Mouse (Mus musculus) gastrocnemius, adult 8-10 months (tissue): ENCODE measurements at regions not wholly inside any gene's neighbourhood (a gene's known extent, or its start where the extent isn't known, plus 50 kb on each side); places are given as distances from the start of the nearest gene placed in this dataset.

Experiments used
- DNase-seq, 2 experiments: peaks; one replicate each; pipeline ENCODE4 v3.0.0; 2022; ENCODE audit warnings: low spot score in 2 of 2

DNA sequence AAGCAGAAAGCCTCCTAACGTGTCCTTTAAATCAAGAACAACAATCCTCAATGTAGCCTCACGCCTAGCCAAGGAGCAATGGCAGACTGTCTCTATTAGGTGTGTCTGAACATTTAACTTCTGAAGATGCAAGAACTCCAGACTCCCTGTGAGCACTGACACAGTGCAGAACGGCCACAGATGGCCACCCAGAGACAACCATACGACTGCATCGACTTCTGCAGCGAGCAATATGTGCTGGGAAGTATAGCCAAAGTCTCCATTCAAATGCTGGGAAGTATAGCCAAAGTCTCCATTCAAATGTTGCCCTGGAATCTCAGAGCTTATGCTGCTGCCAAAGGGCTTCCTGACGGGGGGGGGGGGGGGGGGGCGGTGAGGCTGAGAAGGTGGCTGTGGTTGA lies 463.5 kb downstream of the Efna5 start:
- DNase-seq, result no peak

DNA sequence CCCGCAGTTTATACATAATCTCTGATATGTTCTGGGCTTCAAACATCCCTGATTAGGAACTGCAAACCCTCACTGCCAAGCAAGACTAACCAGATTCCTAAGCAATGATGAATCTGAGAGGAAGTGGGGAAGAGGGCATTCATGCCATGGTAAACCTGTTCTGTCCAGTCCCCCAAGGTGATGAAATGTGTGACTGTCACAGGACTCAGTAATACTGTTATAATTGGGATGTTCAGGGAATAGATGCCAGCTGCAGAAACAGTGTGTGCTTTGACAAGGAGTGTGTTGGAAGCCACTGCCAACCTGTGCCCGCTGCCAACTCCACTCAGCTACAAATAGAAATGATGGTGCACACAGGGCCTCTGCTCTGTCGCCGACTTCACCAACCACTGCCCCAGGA lies 466.0 kb downstream of the Efna5 start:
- DNase-seq, result peak; percentile 22 to 51

DNA sequence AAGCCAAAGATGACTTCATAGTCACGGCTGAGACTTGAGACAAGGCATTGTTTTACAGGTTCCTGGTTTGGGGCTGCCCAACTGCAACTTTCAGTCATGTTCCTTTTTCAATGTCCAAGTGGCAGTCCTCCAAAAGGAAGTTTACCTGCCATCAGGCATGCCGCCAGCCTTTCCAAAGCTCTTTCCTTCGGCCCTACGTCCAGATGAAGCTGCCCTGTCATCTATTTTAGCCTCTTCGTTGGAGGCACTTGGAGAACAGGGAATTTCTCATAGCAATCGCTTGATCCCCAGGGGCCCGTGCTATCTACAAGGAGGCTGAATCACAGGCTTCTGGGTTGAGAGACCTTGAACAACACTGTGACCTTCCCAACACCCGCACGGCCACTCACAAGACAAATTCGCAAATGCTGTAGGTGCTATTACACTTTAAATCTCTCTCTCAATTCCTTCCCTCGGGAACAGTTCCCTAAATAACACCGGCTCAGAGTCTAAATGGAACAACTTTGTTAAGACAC lies 468.4 kb downstream of the Efna5 start:
- DNase-seq, result no peak

DNA sequence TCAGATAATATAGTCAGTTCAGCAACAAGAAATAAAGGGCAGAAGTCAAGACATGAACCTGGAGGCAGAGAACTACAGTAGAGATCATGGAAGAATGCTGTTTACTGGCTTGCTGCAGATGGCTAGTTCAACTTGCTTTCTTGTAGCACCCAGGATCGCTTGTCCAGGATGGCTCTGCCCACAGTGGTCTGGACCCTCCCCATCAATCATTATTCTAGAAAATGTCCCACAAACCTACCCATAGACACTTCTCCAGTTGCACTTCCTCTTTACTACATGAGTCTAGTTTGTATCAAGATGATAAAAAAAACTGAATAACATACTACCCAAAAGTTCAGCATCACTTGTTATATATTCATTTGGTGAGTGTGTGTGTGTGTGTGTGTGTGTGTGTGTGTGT lies 477.4 kb downstream of the Efna5 start:
- no peak for DNase-seq

DNA sequence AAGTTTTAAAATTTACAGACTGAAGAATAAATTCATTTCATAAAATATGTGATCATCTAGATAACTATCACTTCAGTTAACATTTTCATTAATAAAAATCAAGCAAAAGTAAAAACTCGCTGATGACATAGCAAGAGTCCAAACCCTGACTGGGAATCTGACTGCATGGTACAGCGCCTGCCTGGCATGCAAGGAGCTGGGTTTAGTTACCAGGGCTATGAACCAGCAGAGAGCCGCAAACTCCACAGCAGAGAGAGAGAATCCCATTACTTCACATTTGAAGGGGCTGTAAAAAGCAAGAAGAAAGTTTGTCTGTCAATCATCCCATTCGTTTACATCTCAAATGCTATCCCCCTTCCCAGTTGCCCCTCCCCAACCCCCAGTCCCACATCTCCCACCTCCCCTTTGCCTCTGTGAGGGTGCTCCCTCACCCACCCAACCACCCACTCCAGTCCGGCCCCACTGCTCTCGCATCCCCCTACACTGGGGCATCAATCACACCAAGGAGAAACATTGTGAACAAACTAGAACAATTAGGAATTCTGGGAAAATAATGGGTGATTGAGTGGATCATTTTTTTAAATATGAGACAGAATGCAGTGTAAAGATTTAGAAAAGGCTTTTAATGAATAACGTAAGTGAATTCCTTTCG lies 487.6 kb downstream of the Efna5 start:
- DNase-seq, result no peak

DNA sequence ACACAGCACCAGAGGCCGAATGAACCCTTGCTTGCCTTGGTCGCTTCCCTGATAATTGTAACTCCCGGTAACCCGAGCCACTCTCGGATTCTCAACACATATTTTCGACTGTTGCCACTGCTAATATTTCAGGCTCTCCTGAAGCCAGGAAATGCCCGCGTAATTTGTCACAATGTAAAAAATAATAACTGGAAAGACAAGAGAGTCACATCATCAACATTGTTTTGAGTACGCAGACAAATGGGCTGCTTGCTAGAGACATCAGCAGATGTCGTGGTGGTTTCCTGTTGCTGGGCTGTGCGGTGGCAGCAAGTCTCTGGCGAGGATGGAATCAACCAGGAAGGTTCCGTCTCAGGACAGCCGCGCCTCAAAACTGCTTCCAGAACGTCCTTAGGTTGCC lies 497.1 kb downstream of the Efna5 start:
- no peak for DNase-seq

DNA sequence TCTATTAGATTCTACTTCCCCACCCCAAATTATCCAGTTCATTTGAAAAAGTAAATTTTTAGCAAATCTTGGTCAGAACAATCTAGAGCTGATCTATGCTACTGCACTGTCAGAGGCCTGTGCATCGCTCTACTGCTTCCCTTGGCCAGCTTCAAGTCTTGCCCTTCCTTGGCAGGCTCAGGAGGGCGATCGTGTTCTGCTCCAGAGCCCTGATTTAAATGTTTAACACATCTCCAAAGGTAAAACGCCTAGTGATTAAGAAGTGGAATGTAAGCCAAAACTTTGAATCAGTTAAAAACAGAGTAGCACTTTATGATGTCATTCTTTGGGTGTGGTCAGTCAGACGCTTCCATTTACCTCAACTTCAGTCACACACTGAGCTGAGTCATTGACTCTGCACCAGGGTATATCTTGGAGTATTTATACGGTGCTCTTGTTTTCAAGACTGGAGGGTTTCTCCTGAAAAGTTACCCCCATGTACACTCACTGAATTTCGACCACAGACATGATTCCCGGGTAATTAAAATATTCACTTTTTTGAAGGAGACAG lies 502.2 kb downstream of the Efna5 start:
- DNase-seq, result no peak

DNA sequence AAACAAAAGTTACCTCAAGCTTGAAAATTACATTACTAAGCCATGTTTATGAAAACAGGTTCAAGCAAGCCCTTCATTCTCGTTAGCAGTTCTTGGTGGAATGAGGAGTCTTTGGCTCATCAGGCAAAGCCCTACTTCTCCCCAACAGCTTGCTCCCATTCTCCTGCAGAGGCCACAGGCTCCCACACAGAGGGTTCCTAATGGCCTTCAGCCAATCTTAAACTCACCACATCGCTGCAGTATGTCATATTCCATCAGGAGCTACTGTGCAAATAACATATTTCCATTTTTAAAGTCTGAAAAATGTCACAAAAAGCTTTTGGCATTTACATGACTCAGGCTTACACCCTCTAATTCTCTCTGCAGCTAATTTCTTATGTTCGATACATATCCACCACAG lies 512.0 kb downstream of the Efna5 start:
- DNase-seq, result no peak

DNA sequence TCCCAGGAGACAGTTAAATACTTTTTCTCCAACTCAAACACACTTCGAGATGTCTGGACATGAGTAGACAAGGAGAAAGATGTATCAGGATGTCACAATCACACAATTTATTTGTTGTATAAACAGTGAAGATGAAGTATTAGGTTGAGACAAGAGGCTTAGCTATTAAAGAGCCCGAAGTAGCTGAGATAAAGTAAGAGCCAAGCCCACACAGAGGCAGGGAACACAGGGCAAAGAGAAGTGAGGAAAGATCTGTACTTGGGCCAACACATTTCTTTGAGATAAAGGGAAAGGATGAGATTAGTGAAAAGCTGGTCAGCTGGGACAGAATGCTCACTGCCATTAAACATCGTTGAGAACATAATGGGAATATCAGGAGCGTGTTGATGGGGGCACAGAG lies 513.2 kb downstream of the Efna5 start:
- DNase-seq, result no peak

DNA sequence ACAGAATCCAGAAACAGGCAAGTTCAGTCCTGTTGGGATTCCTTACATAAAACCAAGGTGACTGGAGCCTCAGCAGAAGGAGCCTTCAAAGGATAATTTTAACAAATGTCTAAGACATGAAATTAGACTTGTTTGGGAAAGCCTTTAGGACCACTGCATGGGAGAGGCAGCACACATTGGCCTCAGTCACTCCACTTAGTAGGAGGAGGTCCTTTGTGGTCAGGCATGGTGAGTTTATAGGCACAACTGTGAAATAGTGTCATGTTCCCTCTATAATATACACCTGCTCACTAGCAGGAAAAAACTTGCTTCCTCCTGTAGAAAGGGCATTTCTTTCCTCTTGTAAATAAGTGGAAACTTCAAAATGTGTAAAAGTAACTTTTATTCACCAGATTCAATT lies 522.8 kb downstream of the Efna5 start:
- no peak for DNase-seq

DNA sequence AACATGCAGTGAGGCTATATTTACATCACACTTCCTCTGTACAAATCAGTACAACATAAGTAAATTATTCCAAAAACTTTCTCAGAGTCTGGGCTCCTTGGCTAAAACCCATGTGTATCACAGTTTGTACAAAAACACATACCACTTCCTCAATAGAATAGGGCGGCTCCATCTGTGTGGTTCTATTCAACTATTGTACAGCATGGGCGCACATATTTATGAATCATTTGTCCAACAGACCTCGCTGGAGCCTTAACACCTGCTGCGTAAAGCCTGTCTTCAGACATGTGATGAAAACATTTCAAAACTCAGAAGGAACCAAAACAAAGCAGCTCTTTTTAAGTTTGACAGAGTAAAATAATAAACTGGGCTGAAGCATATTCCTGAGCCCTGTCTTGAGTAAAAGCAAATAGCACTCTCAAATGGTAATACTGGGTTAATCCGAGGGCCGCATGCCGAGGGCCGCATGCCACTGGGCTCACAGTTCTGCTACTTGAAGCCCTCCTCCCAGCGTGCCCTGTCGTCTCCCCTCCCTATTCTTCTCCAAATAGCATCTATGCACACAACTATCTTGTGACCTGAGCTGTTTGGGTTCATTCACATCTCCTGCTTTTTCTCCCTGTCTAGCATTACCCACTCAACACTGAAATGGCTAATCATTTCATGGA lies 543.1 kb downstream of the Efna5 start:
- no peak for DNase-seq

DNA sequence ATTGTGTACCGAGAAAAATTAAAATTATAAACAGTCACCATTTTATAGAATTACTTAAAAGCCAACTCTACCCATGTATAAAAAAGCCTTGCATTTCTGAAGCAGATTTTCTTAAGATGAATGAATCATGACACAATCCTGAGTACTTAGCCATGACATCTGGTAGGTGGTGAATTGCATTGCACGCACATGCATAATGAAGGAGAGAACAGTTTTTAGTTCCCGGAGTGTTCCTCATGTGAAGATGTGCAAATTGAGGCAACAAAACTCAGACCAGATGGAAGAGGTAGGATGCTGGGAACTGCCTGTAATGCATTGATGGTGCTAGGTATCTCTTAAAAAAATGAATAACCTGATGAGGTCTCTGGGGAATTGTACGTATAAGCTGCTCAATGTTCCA lies 550.9 kb downstream of the Efna5 start:
- no peak for DNase-seq

DNA sequence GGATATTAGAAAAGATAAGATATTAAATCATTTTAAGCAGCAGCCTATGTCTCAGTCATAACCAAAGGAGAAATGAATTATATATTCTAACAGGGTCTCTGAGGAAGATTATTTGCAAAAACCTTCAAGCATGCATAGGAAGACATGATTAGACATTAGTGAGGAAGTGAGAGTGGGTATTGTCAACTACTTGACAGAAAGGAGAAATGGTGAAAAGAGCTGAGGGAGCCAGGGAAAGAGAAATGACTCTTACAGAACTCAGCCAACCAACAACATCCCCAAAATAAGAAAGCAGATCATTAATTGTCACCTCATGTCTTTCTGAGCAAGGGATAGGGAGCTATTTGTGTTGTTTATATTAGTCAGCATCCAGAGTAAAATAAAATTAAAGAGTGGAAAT lies 554.3 kb downstream of the Efna5 start:
- no peak for DNase-seq

DNA sequence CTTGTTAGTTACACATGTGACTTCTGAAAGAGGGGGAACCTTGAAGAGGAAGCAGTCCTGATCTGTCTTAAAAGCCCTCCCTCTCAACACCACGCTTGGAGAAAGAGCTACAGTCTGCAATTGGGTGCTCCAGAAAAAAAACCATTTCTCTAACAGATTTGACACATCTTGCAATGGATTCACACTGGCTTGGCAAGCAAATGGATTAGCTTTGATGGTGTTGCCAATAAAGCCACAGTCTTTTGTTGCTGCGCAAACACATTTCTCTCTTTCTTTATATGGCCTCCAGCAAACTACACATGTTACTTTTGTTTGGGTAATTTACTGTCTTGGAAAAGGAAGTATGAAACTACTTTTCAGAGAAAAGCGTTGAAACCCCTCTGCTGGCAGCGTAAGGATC lies 562.1 kb downstream of the Efna5 start:
- DNase-seq, result no peak

DNA sequence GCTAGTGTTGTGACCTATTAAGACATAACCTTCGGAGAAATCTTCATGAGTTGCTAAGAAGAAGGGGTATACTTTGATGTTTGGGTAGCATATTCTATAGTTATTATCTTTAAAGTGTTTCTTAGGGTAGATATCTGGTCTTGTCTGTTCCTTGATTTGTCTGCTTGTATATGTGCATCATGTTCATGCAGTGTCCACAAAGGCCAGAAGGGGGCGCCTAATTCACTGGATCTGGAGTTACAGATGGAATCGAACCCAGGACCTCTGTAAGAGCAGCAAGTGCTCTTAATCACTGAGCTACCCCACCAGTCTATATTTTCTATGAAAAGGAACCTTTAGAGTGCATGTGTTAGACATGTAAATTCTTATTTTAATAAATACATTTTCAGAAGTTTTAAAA lies 571.1 kb downstream of the Efna5 start:
- DNase-seq, result no peak

DNA sequence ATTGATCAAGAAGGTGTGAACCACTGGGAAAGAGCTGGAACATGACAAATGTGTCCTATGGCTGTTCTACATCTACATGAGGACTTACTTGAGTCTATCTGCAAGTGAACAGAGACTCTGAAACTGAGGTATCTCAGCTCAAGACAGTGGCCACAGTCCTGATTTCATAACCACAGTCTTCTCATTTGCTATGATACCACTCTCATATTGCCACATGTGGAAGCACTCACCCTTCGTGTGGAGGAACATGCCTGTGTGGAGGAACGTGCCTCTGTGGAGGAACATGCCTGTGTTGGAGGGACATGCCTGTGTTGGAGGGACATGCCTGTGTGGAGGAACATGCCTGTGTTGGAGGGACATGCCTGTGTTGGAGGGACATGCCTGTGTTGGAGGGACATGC lies 574.0 kb downstream of the Efna5 start:
- no peak for DNase-seq

DNA sequence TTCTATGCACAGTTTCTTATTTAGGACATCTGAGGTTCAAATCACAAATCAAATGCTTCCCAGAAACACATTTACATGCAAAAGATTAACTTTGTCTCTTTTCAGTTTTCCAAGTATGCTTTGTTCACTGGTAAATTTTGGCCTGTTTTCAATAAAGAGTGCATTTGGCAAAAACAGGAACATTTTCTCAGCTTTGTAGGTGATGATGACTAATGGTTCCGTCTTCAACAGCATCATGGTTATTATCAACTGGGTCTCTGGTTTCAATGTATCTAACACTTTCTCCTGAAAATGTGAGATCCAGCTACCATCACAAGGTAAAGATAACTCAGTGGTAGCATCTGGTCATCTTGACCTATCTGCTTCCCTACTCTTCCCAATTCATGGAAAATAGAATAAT lies 574.6 kb downstream of the Efna5 start:
- DNase-seq, result no peak

DNA sequence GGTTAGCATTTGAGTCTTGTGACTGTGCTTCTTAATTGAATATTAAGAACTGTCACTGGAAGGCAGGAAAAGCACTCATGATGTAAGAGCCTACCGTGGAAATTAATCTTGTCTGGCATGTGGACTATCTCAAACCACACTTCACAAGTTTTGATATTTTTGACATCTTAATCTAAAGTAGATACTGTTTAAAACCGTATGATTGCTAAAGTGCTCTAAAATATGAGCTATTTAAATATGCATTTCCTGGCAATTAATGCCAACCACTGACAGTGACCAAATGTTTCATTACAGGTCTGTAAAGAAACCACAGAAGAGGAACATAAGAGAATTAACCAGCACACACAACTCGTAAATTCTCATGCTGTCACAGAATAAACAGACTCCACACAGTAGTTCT lies 576.0 kb downstream of the Efna5 start:
- no peak for DNase-seq

DNA sequence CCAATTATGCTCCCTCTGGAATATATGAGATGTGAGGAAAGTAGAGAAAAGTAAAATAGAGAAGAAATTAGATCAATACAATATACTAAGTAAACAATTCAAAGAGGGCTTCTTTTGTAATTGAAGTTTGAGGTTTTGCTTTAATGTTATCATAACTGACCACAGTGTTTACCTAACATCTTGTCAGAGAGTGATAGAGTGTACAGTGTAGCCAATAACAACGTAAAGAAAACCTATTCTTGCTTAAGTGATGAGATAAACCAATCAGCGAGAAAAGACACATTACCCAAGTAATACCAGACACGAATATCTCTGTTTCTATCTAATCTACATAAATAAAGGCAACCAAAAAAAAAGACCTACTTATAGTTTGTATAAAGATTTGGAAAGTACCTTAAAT lies 577.0 kb downstream of the Efna5 start:
- DNase-seq, result no peak

DNA sequence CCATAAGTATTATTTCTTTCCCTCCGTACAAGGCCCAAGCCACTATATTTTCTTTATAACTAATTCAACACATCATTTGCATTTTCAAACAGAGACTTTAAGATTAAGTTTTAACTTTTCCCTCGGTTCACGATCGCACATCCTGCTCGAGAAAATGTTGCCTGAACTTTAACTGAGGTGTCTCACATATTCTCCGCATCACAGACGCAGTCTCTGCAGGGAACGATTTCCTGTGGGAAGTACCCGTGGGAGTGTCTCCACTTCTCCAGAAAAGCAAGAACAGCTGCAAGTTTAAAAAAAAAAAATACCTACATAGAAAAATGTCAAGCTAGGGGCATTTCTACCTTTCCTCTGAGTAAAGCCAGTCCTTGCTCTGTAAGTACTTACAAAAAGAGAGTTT lies 581.2 kb downstream of the Efna5 start:
- DNase-seq, result no peak

DNA sequence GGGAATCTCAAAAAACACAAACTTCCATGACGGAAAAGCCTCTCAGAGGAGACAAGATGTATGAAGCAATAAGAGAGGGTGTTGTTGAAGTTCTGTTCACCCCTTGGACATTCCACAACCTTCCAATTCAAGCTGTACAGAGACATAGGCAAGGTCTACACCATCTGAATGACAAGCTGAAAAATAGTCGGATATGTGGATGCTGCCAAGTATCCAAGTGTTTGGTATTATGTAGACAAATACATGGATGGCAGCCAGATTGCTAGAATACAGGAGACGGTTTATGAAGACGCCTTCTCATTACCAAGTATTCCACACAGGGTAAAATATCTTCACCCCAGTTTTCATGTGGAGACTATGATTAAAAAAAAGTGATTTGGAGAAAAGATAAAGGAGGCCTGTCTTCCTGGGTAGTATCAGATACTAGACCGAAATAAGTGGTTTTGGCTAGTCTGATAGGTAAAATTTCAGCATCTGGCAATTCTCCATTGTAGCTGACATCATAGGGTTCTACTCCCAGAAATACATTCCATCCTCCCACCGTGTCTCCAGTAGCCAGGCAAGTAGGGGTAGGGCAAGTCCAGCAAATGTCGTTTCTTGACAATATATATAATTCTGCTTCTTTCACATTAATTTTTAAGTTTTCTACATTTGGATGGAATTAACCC lies 583.6 kb downstream of the Efna5 start:
- DNase-seq, result no peak

DNA sequence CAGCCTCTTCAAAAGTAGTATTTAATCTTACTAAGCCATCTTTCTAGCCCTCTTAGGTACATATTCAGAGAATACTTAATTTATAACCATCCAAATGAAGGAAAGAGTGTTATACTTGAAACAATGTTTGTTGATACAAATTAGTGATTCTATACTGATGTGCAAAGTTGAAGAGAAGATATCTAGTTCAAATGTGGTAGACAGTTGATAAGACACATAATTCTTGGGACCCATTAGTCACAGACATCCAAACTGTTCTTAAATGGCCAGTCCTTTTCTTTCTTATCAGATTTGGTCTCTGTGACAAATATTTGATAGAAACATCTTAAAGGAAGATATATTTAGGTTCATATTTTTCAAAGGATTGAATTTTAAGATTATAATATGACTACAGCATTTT lies 585.7 kb downstream of the Efna5 start:
- no peak for DNase-seq

DNA sequence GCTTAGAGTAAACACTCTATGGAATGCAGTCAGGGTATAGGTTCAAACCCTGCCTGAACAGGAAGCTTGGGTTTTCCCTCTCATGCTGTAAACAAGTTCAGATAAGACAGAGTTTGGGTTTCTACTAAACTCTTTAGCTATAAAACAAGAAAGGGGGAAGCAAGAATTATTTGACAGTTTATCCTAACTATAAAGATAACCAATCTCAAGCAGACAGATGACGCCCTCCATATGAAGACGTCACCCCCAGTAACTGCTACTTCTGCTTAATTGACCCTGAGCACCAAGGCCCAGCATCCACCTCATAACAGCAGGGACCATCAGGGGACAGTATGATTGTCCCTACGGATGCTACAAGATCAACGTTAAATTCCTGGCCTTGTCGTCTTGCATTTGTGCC lies 588.4 kb downstream of the Efna5 start:
- no peak for DNase-seq
